Mouse (Mus musculus): ENCODE data around the gene Olfr796.

The Olfr796 gene

DNA sequence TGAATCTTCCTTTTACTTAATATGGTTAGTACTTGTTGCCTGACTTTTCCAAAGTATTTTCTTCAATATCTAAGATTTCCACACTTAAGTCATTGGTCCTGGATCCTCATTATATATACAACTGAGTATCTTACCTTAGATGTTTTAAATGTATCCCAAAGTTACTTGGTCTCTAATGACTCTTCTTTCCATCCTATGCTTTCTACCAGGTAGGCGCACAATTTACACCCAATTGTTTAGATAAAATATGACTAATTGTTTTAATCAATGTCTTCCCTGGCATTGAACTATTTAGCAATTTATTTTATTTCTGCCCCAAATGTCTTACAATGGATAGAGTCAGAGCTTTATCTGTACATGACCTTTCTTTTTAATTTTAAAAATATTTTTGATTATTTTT is at the start of gene Olfr796:
Gene Olfr796, minus strand, starts transcription at position 101 of the 400 bp plus-strand sequence.
- CTCF ChIA-PET = no interaction called here

DNA sequence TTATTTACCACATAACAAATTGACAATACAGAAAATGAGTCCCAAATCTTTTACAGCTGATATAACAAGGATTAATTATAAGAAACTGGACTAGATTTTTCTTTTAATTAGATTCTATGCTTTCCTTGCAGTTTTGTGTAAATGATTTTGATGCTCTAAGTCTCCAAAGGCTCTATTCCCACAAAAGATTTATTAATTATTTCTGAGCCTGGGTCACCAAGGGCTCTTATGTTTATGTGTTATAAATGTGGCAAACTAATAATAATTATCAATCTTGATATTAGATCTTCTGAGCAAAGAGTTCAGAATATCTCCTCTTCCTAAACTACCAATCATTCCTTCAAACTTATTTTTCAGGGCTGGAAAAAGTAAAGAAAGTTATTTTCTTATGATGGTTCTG is 45.0 kb upstream of the Olfr796 start, which contains the start of gene Olfr800:
Gene Olfr800, plus strand, starts transcription at position 301 of the 400 bp plus-strand sequence.
- CTCF ChIA-PET = no interaction called here

GRCm38 (mm10) chr10:129651763-129652162 is 39.4 kb upstream of the Olfr796 start:
- CTCF ChIA-PET = no interaction called here

GRCm38 (mm10) chr10:129637184-129637583 is 24.8 kb upstream of the Olfr796 start, which contains the start of gene Olfr799:
TSS of gene Olfr799 (plus strand) at chr10:129637484.
- CTCF ChIA-PET = no interaction called here

DNA sequence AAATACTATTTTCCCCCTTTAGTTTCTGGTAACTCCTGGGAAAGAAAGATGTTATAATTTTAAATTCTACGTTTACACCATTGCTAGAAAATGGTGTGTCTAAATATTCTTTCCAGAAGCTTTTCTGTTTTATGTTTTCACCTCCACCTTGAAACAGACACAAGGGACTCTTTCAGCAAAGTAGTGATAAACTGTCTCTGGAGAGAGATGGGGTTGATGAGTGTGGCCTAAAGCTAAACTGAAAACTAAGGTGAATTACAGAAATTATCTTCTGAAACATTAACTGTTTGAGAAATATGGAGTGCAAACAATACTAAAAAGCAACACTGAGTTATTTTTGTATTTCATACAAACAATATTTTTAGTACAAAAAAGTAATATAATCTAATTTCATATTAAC is 15.5 kb upstream of the Olfr796 start, which contains the start of gene Olfr798:
Gene Olfr798, minus strand, starts transcription at position 101 of the 400 bp plus-strand sequence.
- CTCF ChIA-PET = no interaction called here

GRCm38 (mm10) chr10:129623251-129623650 is 10.9 kb upstream of the Olfr796 start:
- CTCF ChIA-PET = no interaction called here

DNA sequence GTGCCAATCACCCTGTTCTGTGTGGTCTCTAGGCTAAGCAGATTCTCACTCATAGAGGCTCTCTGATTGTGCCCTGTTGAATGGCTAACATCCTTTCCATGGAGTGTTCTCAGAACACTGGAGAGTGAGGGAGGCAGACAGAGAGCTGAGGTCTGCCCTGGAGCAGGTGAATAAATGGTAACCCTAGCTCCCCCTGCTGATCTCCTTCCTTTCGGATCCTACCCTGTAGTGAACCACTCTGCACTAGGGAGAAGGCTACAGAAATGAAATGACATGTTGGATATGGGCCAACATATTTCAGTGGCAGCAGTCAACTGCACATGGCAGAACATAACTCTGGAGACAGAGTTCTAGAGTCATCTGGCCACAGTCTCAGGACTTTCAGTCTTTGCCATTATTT is 9.4 kb upstream of the Olfr796 start:
- CTCF ChIA-PET = no interaction called here

DNA sequence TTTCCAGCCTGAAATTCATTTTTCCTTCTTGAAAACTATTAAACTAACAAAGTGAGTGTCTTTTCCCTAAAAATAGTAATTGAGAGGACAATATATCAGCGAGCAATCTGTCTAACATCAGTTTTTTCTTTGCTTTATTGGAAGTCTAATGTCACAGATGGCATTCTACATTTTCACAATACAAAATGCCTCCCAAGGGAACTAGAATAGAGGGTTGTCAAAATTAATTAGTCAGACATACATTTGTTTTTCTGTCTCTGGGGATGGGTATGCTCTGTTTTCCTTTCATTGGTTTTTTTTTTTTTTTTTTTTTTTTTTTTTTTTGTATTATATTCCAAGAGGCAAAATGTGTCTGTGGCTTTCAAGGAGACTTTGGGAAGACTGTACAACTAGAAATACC is 35.3 kb downstream of the Olfr796 start:
- CTCF ChIA-PET = no interaction called here

DNA sequence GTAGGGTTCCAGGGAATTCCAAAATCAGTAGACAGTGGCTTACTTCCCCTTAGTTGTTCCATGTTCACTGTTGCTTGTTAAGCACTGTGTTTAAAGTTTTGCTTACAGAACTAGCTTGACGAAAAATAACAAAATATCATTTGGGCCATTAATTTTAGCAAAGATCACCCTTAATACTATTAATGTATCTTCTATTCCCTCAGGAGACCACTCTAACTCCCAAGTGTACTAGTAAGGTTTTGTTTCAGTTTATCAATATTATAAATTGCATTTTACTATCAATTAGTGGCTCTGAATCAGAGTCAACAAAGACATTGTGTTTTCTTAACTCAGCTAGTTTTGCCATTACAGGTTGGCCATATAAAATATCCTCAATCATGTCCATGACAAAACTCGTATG is 45.0 kb downstream of the Olfr796 start, which contains the start of gene Olfr794:
Gene Olfr794, plus strand, starts transcription at position 301 of the 400 bp plus-strand sequence.
- CTCF ChIA-PET = no interaction called here

Data from spleen, embryonic (tissue).